Mouse (Mus musculus) stomach, postnatal 0 days (tissue): ENCODE measurements around the gene Nbea.

ENCODE experiments used
- CTCF ChIP-seq: IDR thresholded peaks from 2 replicates; pipeline ENCODE4 v1.5.1; 2016; ENCODE audit warnings: antibody characterized with exemption, low read depth, mild to moderate bottlenecking, moderate library complexity
- EP300 ChIP-seq: optimal IDR thresholded peaks from 2 replicates; pipeline ENCODE3; 2016; ENCODE audit warnings: antibody characterized with exemption

- TF ChIP-seq EP300 (no peak), CTCF (no peak)
These were observed 497.9 kb downstream of the Nbea start for GRCm38 (mm10) chr3:55685627-55686026.
